Mouse (Mus musculus) small intestine, adult 10 weeks (tissue): ENCODE measurements around the gene C2cd4b. TPM values are rescaled to one million over a fixed set of nuclear protein-coding genes. Genes with fewer than 3 reads are reported as not detected.

ENCODE experiments used
- polyA plus RNA-seq: library from polyadenylated mRNA; stranded (reverse); fragments of 350-450 nt; fragmentation: Illumina TruSeq; extraction: RNeasy Lipid Tissue Mini Kit (QIAGEN cat#74804); gene quantifications from one replicate; pipeline ENCODE4 v1.2.3, GENCODE M21; 2014; ENCODE audit warnings: low replicate concordance

The C2cd4b gene
- not detected for polyA plus RNA-seq

GRCm38 (mm10) chr9:67759163-67759955 lies at the start of gene C2cd4b:
Gene C2cd4b, plus strand, starts transcription at chr9:67759437.

Other genes with a start within 250 kb of the C2cd4b start
- gene Tln2, start 199.7 kb upstream of the C2cd4b start, polyA plus RNA-seq: 0.74 TPM
- gene C2cd4a, start 72.9 kb downstream of the C2cd4b start, polyA plus RNA-seq: not detected
- gene Vps13c, start 81.0 kb downstream of the C2cd4b start, polyA plus RNA-seq: 7.2 TPM